ENCODE assay signal across 10 mouse cellular contexts in genomic region chr19:10390099-10390680, GRCm38 (mm10). TPM values are rescaled to one million over a fixed set of nuclear protein-coding genes. Genes with fewer than 3 reads are reported as not detected.
A peak's percentile ranks its signal among the peaks of the same experiment; 100 is the strongest.
DNase-seq lines count a peak whose midpoint lies in the region; ATAC-seq lines count a peak whose summit lies in the region.
"Had no signal": no experiment of that assay in that cellular context is flagged by ENCODE, and none has a peak within 500 bp of the region (broad histone marks: within the 10 kb centered on the region; RNA-seq: fewer than 3 reads in every experiment).

No protein-coding gene starts in this region.

- no peak overlapping the region for H3K9ac ChIP-seq in heart, embryonic 12.5 days
- H3K9ac ChIP-seq in forebrain, embryonic 11.5 days (ENCODE audit: low read length): peak overlapping the region; percentile 77; the same call in 1 of the 2 replicates
- H3K9ac ChIP-seq in limb, embryonic 15.5 days: no peak overlapping the region

- intact Hi-C loops in heart, postnatal 36 days (cut with DNase I): loop anchor here (2.0 kb wide), 1 partner anchor 49 kb away; no protein-coding TSS in a partner anchor

- no peaks in the 10 kb centered on the region for H3K9me3 ChIP-seq in heart, embryonic 12.5 days (replicated peaks)
- H3K9me3 ChIP-seq in forebrain, embryonic 11.5 days (ENCODE audit: control insufficient read depth, low read length): no peaks in the 10 kb centered on the region
- H3K9me3 ChIP-seq in limb, embryonic 15.5 days: no peaks in the 10 kb centered on the region

- no peak for DNase-seq in heart, postnatal 36 days
- DNase-seq in R1 (ENCODE audit: low read depth, low spot score): peak; percentile 19
- DNase-seq in forebrain, embryonic 11.5 days (ENCODE audit: low spot score): no peak
- no peak for DNase-seq in retina, embryonic 14.5 days (ENCODE audit: low spot score)
- DNase-seq in urinary bladder, adult 18-20 months (ENCODE audit: low spot score in 2 of 2): no peak
- no peak for DNase-seq in lung, postnatal 4 days
- DNase-seq: kidney, adult 18-20 months; thymus, adult 2 months had no signal

- no peak overlapping the region for H3K27ac ChIP-seq in heart, embryonic 12.5 days (ENCODE audit: poor library complexity, severe bottlenecking)
- H3K27ac ChIP-seq in forebrain, embryonic 11.5 days (ENCODE audit: low read depth, low read length): no peak overlapping the region
- no peak overlapping the region for H3K27ac ChIP-seq in limb, embryonic 15.5 days

- WGBS in heart, embryonic 12.5 days: 17% methylated on average over 10 of the region's 12 CpGs
- WGBS in forebrain, embryonic 11.5 days: 15% methylated on average over 11 of the region's 12 CpGs
- WGBS in limb, embryonic 15.5 days: 7% methylated on average over 12 of the region's 12 CpGs

- no peaks in the 10 kb centered on the region for H3K36me3 ChIP-seq in heart, embryonic 12.5 days
- no peaks in the 10 kb centered on the region for H3K36me3 ChIP-seq in forebrain, embryonic 11.5 days (ENCODE audit: control insufficient read depth, insufficient read depth, low read length)
- no peaks in the 10 kb centered on the region for H3K36me3 ChIP-seq in limb, embryonic 15.5 days

- no peak for ATAC-seq in heart, embryonic 12.5 days (ENCODE audit: insufficient number of reproducible peaks, low FRiP score)
- ATAC-seq in forebrain, embryonic 11.5 days (replicated peaks; ENCODE audit: low FRiP score): no peak
- ATAC-seq in limb, embryonic 15.5 days (ENCODE audit: insufficient number of reproducible peaks, low FRiP score, low TSS enrichment, low read depth): no peak

- H3K4me3 ChIP-seq in heart, embryonic 12.5 days: peak overlapping the region; percentile 61
- peak overlapping the region; percentile 69 for H3K4me3 ChIP-seq in forebrain, embryonic 11.5 days (ENCODE audit: low read depth, low read length)
- peak overlapping the region; percentile 59 for H3K4me3 ChIP-seq in limb, embryonic 15.5 days

- peaks cover 20% of the 10 kb centered on the region for H3K4me1 ChIP-seq in heart, embryonic 12.5 days (replicated peaks)
- peaks cover 7% of the 10 kb centered on the region; the same call in 1 of the 2 replicates for H3K4me1 ChIP-seq in forebrain, embryonic 11.5 days (replicated peaks; ENCODE audit: control insufficient read depth, insufficient read depth, low read length)
- peaks cover 20% of the 10 kb centered on the region for H3K4me1 ChIP-seq in limb, embryonic 15.5 days

- H3K27me3 ChIP-seq in heart, embryonic 12.5 days (replicated peaks): peaks cover 65% of the 10 kb centered on the region
- H3K27me3 ChIP-seq in forebrain, embryonic 11.5 days (ENCODE audit: control insufficient read depth, insufficient read depth, low read length): peaks cover 9% of the 10 kb centered on the region
- peaks cover 57% of the 10 kb centered on the region for H3K27me3 ChIP-seq in limb, embryonic 15.5 days

- H3K4me2 ChIP-seq in heart, embryonic 12.5 days: peak overlapping the region; percentile 87
- peak overlapping the region; percentile 78 for H3K4me2 ChIP-seq in forebrain, embryonic 11.5 days (ENCODE audit: low read depth, low read length, severe bottlenecking)
- peak overlapping the region; percentile 93 for H3K4me2 ChIP-seq in limb, embryonic 15.5 days

RNA-seq across cellular contexts. Expression of gene Syt7, which starts 1.3 kb away (rescaled TPM):
- 0.59 and 1.3 TPM in 2 replicates for polyA plus RNA-seq in heart, embryonic 12.5 days (2016; fragmentation: Nextera tagmentation; extraction: Ambion mirVana)
- 10 to 100 TPM; 39.4 to 41.6 TPM for total RNA-seq in heart, postnatal 36 days (2021)
- 3.2 and 7.7 TPM in 2 replicates for polyA plus RNA-seq in forebrain, embryonic 11.5 days (2014; fragmentation: Nextera tagmentation; extraction: Ambion mirVana)
- 1.3 and 1.4 TPM in 2 replicates for polyA plus RNA-seq in limb, embryonic 15.5 days (2015; fragmentation: Nextera tagmentation; extraction: Ambion mirVana)
